Mouse (Mus musculus): ENCODE results near the gene Pdzrn4.

DNA sequence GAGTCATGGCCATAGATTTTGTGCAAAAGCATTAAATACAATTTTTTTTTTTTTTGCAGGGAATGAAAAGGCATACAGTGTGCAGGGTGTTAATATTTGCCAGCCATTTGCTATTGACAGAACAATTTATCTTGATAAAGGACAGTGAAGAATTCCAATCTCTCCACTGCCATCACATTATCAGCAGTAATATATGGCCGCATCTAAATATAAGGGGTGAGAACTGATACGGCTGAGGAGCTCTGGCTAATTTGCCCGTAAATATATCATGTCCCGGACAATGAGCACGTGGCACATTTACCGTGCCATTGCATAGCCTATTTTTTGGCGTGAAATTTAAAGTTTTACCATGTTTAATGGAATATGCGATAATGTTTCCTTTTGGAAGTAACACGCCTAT lies 128.7 kb downstream of the Pdzrn4 start:
- TF ChIP-seq GATA1 (IDR thresholded peaks at IDR 0.05; ENCODE audit: borderline replicate concordance, low read length) = no peak
- TF ChIP-seq FLI1 (IDR thresholded peaks at IDR 0.05; ENCODE audit: low read length) = no peak

Data from megakaryocyte, embryonic 14.5 days (primary cell).